Mouse (Mus musculus) spleen, adult 2 months (tissue): ENCODE results near the gene Rassf5.

ENCODE experiments used
- CTCF ChIP-seq: fragments of 200-500 bp; IDR thresholded peaks from 2 replicates; pipeline ENCODE4 v1.5.1; 2011; ENCODE audit warnings: mild to moderate bottlenecking, inconsistent platforms; ENCODE audit not compliant: insufficient read depth, insufficient read length, insufficient replicate concordance; ENCODE audit errors: extremely low read depth
- POLR2A ChIP-seq: fragments of 200-500 bp; IDR thresholded peaks from 2 replicates; pipeline ENCODE4 v1.6.1; 2011; ENCODE audit warnings: low read depth, low read length, inconsistent platforms

DNA sequence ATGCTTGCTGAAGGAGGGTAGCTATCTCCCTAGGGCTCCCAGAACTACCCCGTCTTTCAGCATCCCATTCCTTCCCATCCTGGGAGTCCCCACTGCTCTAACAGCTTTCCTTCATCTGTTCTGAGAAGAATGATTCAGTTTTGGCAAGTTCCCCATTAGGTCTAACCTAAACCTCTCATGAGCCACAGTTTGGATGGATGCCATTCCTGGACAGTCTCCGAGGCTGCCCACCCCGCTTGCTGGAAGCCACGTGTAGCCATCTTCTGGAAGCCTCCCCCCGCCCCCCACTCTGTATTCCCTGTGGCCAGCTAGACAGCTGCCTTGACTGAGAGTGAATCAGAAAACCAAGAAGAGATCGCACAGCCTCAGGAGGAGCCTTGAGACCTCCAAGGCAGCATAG, 12.2 kb upstream of the Rassf5 start:
- no peak for TF ChIP-seq CTCF
- no peak for TF ChIP-seq POLR2A
